In genomic region chr1:39257331-39257594, GRCm38 (mm10) we compare ENCODE assay signal across 14 mouse cellular contexts.
"Had no signal": no experiment of that assay in that cellular context is flagged by ENCODE, and none has a peak within 500 bp of the region (broad histone marks: within the 10 kb centered on the region; RNA-seq: fewer than 3 reads in every experiment).

No protein-coding gene starts in this region.

- H3K9me3 ChIP-seq: midbrain, embryonic 12.5 days; stomach, embryonic 15.5 days had no signal

- H3K27me3 ChIP-seq: midbrain, embryonic 12.5 days; neural tube, embryonic 12.5 days; stomach, embryonic 15.5 days had no signal

- H3K36me3 ChIP-seq: midbrain, embryonic 12.5 days; neural tube, embryonic 12.5 days; stomach, embryonic 15.5 days had no signal

- DNase-seq: lung, adult 18-20 months; lung, embryonic 14.5 days; midbrain, embryonic 14.5 days; right cerebral cortex, postnatal 14 days; thymus, adult 2 months; thymus, postnatal 25 days; thymus, postnatal 4 days had no signal

- H3K9ac ChIP-seq: lung, embryonic 14.5 days; midbrain, embryonic 12.5 days; neural tube, embryonic 12.5 days; stomach, embryonic 15.5 days had no signal

- H3K4me3 ChIP-seq: megakaryocyte, embryonic 14.5 days; midbrain, embryonic 12.5 days; neural tube, embryonic 12.5 days; stomach, embryonic 15.5 days had no signal

- H3K4me1 ChIP-seq: midbrain, embryonic 12.5 days; neural tube, embryonic 12.5 days; stomach, embryonic 15.5 days had no signal

- ATAC-seq: midbrain, embryonic 16.5 days had no signal

- H3K27ac ChIP-seq: macrophage; midbrain, embryonic 12.5 days; neural tube, embryonic 12.5 days; stomach, embryonic 15.5 days; stomach, postnatal 0 days had no signal

- H3K4me2 ChIP-seq: lung, embryonic 14.5 days; midbrain, embryonic 12.5 days; neural tube, embryonic 12.5 days; stomach, embryonic 15.5 days had no signal
